Mouse (Mus musculus) gastrocnemius, adult 2 months (tissue): ENCODE data around the gene Fchsd2. TPM values are rescaled to one million over a fixed set of nuclear protein-coding genes. Genes with fewer than 3 reads are reported as not detected.

Source experiments
- DNase-seq: peaks from one replicate; pipeline ENCODE4 v3.0.0; 2022
- H3K27ac ChIP-seq: fragments of 200-600 bp; 2 replicates; pipeline ENCODE4 v1.8.1; 2022; ENCODE audit warnings: mild to moderate bottlenecking
- H3K4me3 ChIP-seq: fragments of 200-600 bp; 2 replicates; pipeline ENCODE4 v1.8.1; 2022; ENCODE audit warnings: mild to moderate bottlenecking, moderate library complexity
- CTCF ChIP-seq: fragments of 200-600 bp; IDR thresholded peaks from 2 replicates; pipeline ENCODE4 v1.8.1; 2022; ENCODE audit warnings: antibody characterized with exemption, mild to moderate bottlenecking, moderate library complexity
- intact Hi-C: fragments of 180-260 bp; cut with DNase I; formaldehyde crosslinking; loops from one replicate; pipeline ENCODE4 v1.15.1; 2025
- total RNA-seq, 2 experiments: library from RNA; stranded (reverse); gene quantifications; 2 replicates each; pipeline ENCODE4 v1.2.3; 2021

Gene Fchsd2
- total RNA-seq, 2 experiments from 2014 or later: 3.7 to 7.1 TPM

DNA sequence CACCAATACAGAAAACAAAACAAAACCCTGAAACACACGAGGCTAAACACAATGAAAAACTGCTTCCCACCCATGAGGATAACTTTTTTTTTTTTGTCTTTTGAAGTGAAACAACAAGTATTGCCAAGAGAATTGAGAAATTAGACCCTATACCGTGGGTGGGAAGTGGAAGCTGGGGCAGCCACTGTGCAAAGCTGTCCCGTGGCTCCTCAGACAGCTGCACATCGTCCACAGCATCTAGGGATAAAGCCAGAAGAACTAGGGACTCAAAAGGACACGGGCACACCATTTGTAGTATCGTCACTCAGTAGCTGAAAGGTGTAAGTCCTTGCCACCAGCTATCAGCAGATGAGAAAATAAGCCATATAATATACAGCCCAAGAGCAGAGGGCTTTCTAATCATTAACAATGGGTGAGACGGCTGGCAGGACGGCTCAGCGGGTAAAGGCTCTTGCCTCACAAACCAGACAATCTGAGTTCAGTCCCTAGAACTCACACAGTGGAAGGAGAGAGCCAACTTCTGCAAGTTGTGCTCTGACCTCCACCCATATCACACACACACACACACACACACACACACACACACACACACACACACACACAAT lies 9.0 kb upstream of the Fchsd2 start:
- Histone ChIP-seq H3K27ac (no peak overlapping the region), H3K4me3 (no peak overlapping the region)
- TF ChIP-seq CTCF: no peak
- intact Hi-C loops: no loop called here
- DNase-seq: no peak

DNA sequence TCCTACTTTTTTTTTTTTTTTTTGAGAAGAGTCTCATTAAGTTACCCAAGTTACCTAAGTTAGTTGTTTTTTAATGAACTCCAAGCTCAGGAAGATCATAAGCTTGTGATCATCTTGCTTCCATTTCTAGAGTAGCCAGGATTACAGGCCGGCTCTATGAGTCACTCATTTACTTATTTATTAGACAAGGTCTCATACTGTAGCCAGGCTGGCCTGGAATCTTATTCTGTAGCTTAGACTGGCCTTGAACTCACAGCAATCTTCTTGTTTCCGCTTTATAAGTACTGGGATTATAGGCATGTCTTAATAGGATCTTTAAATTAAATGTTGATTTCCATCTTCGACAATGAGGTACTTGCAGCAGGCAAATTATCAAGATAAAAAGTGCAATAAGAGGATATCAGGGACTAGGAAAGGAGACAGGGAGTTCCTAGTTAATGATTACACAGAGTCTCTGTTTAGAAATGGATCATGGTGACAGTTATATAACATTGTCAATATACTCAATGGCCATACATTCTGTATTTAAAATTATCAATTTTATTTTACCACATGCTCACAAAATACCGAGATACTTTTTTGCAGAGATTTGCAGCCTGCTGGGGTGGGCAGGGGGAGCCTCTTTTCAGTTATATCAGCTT lies 7.7 kb upstream of the Fchsd2 start:
- no peak for TF ChIP-seq CTCF
- Histone ChIP-seq H3K4me3 (no peak overlapping the region), H3K27ac (no peak overlapping the region)
- intact Hi-C loops: no loop called here
- DNase-seq: no peak

DNA sequence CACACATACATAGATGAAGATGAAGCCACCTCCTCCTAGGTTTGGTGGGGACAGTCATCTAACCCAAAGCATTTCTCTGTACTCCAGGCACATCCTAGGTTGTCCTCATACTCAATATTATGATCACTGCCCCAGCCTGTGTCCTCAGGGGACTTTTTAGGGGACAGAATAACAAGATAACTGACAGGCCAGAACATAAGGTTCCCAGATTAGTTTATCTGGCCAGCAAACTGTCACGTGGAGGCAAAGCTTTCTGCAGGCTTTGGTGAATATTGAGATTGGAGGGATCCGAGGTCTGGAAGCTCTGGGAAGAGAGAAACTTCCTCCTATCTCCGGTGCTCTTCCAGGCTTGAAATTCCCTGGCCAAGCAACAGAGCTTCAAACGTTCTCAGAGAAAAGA lies 6.9 kb upstream of the Fchsd2 start:
- no peak for TF ChIP-seq CTCF
- Histone ChIP-seq H3K27ac (no peak overlapping the region), H3K4me3 (no peak overlapping the region)
- no peak for DNase-seq
- intact Hi-C loops: no loop called here

DNA sequence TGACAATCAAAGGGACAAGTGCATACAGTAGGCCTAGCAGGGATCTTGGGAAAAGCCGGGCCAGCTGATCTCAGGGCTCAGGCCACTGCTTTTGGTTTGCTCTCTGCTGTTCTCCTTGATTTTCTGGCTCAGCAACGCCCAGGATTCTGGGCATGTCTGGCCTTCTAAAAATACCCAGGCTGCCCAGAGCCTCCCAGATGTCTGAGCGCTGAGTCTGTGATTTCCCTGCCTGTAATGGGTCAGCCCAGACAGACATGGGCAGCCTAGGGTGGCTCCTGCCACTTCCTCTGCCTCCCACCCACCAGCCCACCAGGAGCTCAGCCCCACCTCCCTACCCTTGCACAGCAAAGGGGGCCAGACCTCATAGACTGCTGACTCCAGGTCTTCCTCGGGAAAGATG lies 4.0 kb upstream of the Fchsd2 start:
- no peak overlapping the region for H3K4me3 ChIP-seq
- intact Hi-C loops: no loop called here
- TF ChIP-seq CTCF: no peak
- DNase-seq: peak; percentile 75
- H3K27ac ChIP-seq: peak overlapping the region; percentile 86

DNA sequence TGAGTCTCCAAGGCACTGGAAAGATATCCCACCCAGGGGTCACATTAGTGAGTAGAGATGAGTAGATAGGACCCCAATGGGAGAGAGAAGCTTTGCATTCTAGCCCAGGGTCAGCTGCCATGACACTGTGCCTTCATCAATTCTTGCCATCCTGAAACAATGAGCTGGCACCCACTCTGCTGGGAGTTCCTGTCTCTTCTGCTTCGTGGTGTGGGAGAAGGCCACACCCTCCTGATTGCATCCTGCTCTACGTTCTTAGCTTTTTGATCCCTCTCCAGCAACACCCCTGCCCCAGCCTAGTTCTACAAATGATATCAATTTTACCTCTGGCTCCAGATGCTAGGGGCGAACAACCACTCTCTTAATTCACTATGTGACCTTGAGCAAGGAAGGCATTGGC lies 3.4 kb upstream of the Fchsd2 start:
- no peak for TF ChIP-seq CTCF
- Histone ChIP-seq H3K27ac (peak overlapping the region; percentile 86), H3K4me3 (no peak overlapping the region)
- intact Hi-C loops: no loop called here
- DNase-seq: no peak

DNA sequence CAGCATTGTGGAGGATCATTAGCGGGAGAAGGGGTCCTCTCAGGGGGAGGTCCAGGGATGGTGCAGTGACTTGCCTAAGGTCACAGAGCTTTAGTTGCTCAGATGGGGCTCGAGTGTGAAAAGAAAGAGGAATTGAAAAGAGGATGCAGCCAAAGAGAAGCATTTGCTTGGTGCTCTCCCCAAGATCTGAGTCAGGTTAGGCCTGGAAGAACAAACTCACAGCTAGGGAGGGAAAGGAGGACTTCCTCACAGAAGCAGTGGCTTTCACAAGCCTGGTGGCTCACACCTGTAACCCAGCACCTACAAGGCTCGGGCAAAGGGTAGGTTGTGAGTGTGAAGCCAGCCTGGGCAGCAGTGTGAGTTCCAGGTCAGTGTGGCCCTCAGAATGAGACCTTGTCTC lies 568 bp downstream of the Fchsd2 start:
- intact Hi-C loops: no loop called here
- Histone ChIP-seq H3K27ac (peak overlapping the region; percentile 56; the same call in 1 of the 2 replicates), H3K4me3 (no peak overlapping the region)
- DNase-seq: no peak
- TF ChIP-seq CTCF: no peak

DNA sequence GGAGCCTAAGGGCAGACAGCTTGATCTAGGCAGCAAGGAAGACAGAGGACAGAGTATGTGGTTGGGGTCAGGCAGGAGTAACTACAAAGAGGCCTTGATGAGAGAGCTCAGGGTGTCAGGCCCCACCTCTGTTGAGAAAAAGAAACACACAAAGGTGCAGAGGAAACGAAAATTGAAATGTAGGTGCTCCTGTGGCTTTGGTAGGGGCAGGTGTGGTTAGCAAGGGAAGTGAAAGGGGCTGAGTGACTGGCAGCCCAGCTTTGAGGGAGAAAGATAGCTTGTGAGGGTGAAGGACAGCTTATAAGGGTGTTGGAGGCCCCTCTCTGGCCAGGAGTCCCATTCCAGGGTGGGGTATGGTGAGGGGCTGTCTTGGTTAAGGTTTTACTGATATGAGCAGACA lies 2.1 kb downstream of the Fchsd2 start:
- DNase-seq: no peak
- TF ChIP-seq CTCF: no peak
- intact Hi-C loops: no loop called here
- Histone ChIP-seq H3K4me3 (no peak overlapping the region), H3K27ac (no peak overlapping the region)

DNA sequence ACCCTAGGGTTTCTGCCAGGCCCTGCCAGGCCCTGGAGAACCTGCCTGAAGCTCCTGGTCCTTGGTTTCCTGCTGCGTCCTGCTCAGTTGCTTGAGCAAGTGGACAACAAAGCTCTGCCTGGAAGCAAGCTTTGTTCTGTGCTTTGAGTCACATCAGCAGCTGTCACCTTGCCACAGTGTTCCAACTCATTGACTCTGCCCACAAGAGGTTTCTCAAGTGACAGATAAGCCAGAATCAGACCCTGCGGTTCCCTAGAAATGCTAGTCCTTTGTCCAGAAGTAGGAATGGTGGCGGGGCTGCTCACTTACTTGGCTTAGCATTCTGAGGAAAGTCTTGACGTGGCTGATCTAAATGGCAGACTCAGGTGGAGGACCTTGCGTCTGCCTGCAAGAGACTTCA lies 2.9 kb downstream of the Fchsd2 start:
- TF ChIP-seq CTCF: no peak
- Histone ChIP-seq H3K4me3 (no peak overlapping the region), H3K27ac (no peak overlapping the region)
- intact Hi-C loops: no loop called here
- no peak for DNase-seq

DNA sequence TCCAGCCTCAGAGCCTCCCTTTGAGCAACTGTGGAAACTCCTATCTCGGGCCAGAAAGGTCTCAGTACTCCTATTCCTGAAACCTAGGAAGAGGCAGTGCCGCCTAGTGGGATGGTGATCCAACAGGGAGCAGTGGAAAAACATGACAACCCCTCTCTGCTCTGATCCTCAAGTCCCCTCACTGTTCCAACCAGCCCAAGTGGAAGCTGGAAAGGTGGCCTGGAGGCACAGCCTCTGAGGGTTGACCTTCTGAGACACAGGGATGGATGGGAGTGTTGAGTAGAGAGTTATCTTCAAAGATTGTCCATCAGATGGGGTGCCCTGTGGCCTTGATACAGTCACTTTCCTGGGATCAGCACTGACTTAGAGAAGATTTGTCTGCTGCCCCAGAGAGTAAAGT lies 3.9 kb downstream of the Fchsd2 start:
- no peak for DNase-seq

DNA sequence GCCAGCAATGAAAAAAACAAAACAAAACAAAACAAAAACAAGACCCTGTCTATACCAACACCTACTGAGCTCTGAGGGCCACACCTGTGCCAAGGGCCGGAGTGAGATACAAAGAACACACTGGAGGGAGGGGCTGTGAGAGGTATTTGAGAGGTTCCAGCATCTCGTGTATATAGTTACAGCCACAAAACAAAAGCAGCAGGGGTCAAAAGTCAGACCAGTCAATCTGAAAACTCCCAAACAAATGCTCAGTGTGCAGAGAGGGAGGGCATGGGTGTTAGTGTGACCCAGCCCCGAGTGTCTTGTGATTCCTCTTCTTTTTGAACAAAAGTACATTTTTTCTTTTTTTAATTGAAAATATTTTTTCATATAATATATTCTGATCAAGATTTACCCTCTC lies 4.4 kb downstream of the Fchsd2 start:
- DNase-seq: no peak
- intact Hi-C loops: no loop called here
- H3K27ac ChIP-seq: no peak overlapping the region
- no peak for TF ChIP-seq CTCF
- no peak overlapping the region for H3K4me3 ChIP-seq

More for the DNA sequence above, 3.9 kb downstream of the Fchsd2 start:
- no peak for TF ChIP-seq CTCF
- Histone ChIP-seq H3K27ac (no peak overlapping the region), H3K4me3 (no peak overlapping the region)
- intact Hi-C loops: no loop called here

DNA sequence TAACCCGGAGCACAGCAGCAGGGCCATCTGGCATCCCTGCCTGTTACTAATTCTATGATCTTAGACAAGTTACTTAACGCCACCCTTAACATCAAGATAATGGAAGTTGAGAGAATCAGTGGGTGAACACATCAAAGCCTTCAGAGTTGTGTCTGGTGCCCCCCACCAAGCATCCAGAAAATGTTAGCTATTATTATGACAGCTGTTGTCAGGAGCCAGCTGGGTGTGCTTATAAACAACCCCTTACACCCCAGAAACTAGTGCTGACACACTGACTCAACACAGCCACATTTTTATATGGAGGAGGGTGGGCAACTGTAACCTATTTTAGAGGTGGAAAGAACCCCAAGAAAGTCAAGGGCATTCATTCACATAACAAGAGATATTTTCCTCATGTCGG lies 7.3 kb downstream of the Fchsd2 start:
- intact Hi-C loops: no loop called here
- TF ChIP-seq CTCF: no peak
- Histone ChIP-seq H3K4me3 (no peak overlapping the region), H3K27ac (no peak overlapping the region)
- no peak for DNase-seq

DNA sequence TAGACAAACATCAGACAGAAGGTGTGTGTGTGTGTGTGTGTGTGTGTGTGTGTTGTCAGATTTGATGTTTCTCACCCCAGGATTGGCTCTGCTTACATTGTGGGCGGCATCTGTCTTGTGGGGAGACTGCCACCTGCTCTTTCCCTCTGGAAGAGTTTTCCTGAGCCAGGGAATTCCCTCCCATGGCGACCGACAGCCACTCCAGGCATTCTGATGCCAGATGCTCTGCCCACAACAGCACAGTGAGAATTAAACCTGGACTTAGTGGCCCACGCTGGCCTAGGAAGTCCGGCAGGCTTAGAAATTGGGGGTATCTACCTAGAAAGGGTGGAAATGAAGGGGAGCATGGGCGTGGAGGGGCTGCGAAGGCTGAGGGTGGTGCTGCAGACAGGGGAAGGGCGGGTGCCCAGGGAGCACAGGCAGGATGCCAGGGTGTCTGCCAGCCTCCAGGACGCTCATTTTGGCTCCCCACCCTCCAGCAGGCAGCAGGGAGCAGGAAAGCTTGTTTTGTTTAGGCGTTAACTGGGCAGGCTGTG lies 8.6 kb downstream of the Fchsd2 start:
- intact Hi-C loops: no loop called here
- Histone ChIP-seq H3K27ac (peak overlapping the region; percentile 76), H3K4me3 (peak overlapping the region; percentile 41)
- no peak for TF ChIP-seq CTCF
- DNase-seq: peak; percentile 76

DNA sequence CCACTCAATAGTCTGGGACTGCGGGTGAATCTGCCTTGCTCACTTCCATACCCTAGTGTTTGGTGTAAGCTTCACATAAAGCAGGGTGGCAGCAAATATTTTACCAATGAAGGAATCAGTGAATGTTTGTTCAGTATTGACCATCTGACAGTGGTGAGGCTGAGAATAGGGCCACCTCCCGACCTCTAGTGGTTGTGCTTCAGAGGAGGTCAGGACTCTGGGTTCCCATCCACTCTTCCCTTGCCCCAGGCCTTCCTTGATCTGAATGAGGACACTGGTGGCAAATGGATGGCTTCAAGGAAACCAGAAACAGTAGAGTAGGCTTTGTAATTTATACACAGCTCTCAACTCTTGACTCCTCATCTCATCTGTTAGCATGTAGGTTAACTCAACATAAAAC lies 14.0 kb downstream of the Fchsd2 start:
- no peak for DNase-seq
- no peak; the same call in 1 of the 2 replicates for TF ChIP-seq CTCF
- peak overlapping the region; percentile 93; the same call in 1 of the 2 replicates for H3K27ac ChIP-seq
- intact Hi-C loops: loop anchor here (5.0 kb wide), 1 partner anchor 39 kb away; no protein-coding TSS in a partner anchor
- no peak overlapping the region for H3K4me3 ChIP-seq
